Mouse (Mus musculus) mouse embryonic stem cell (cell line): ENCODE data around the gene Serac1.

Experiments used
- in situ Hi-C, 2 experiments: fragments of 300-500 bp; cut with MboI; formaldehyde crosslinking; loops; 1 replicate in 1 of 2; 3 replicates in 1 of 2; pipeline ENCODE4 v1.14.3; 2019 to 2020; ENCODE audit warnings: low sequenced_read_pairs in 2 of 2, low pct_unique_long_range_greater_than_20kb in 1 of 2, mixed read lengths in 1 of 2; ENCODE audit not compliant: unreplicated experiment in 1 of 2

Gene Serac1

DNA sequence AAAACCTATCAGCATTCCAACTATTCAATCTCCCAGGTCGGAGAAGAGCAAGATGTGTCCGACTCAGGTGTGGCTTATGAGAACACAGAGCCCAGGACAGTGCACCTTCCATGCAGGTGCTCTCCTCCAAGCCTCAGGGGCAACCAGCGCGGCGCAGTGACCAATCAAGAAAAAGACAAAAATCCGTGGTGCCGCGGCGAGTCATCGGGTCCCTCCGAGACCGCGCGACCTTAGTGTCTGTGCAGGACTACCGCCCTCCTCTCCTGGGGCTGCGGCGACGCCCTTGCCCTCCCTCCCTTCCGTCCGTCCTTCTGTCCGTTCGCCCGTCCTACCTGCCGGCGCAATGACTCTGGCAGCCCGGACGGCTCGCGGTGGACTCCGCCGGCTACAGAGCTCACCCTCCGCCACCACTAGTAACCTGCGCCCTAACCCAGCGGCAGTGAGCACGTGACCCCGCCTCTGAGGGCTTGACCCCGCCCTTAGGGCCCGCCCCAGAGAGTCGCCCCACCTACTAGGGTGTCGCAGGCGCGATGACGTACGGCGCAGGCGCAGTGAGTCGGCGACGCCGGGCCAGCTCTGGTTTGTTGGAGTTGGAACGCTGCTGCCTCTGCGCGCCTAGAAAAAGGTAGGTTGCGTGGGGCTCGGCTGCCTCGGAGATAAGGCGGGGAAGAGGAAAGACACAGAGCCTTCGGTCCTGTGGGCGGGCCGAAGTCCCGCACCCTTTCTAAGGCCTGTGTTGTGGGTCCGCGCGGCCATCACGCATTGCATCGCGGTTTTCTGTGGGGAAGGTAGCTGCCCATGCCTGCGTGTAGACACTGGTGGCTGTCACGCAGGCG lies at the start of gene Serac1, which contains the start of gene Gtf2h5:
Gene Serac1, minus strand, starts transcription at position 455 of the 836 bp plus-strand sequence.
Gene Gtf2h5, plus strand, starts transcription at position 500 of the 836 bp plus-strand sequence.
- in situ Hi-C loops: no loop called here

DNA sequence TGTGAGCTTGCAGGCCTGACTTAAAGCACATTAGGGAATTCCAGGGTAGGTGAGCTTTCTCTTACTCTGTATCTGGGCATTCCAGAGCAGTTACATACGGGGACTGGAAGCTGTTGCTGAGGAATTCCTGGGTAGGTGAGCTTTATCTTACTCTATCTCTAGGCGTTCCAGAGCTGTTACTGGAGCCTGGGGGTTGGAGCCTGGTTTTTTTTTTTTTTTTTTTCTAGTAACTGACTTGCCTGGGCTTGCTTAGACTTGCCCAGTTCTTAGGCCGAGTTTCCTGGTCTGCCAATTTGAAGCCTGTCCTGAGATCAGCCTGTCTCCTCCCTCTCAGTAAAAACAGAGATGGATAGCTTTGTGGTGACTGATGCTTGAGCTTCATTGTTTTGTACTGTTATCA lies 48.5 kb upstream of the Serac1 start:
- in situ Hi-C loops: no loop called here

DNA sequence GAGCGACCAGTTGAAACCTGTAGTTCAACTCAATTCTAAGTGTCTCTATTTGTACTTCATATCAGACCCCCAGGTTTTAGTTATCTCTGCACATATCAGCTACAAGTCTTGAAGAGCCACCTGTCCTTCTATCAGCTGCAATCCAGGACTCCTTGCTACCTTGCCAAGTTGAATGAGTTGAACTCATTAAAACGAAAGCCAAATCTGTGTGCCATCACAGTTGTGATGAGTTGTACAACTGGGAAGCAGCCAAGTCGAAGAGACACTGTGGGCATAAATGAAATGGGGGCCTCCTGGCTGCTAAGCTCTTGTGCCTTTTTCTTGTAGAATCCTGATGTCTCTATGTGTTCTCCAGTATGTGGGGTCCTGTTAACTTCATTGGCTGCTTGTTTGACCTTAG lies 45.9 kb upstream of the Serac1 start:
- in situ Hi-C loops: no loop called here

DNA sequence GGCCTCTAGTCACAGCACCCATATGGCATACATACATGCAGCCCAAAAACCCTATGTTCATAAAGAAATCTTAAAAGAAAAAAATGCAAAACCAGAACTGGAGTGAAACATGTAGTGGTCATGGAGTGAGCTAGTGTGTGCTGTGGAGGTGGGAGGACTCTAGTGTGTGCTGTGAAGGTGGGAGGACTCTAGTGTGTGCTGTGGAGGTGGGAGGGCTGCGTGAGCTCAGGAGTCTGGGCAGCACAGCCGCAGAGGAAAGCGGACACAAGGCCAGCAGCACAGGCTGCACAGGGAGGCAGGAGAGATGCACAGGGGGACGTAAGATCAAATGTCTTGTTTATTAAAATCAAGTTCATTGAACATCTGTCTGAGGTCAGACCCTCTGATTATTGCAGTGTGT lies 44.2 kb upstream of the Serac1 start:
- in situ Hi-C loops: no loop called here

DNA sequence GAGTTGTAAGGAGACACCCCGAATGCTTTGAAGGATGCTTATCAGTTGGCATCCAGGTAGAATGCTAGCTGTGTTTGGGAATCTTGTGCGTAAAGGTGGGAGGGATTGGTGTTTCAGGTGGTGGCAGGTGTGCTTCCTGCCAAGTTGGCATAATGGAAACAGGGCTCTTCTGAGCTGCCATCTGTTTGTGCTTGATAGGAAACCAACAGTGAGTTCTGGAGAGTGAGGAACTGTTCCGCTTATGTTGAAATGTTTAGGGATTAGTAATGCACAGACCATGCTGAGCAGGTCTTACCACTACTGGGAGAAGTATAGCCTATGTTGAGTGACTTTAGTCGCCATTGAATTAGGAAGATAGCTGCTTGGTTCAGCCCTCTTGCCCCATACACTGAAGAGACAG lies 39.3 kb upstream of the Serac1 start:
- in situ Hi-C loops: no loop called here

DNA sequence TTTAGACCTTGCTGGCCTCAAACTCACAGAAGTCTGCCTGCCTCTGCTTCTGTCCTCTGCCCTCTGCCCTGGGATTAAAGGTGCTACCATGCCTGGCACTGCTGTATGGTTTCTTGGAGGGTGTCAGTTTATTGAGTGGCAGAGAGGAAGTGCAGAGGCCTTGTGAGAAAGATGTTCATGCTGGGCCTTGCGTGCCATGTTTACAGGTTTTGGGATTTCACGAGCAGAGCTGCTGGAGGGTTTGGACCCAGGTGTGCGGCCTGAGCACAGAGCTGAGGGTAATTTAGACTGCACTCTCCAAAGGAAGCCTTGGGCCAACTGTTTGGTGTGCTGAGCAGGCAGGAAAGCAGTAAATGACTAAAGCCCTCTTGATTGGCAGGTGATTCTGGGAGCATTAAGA lies 38.4 kb upstream of the Serac1 start:
- in situ Hi-C loops: no loop called here

DNA sequence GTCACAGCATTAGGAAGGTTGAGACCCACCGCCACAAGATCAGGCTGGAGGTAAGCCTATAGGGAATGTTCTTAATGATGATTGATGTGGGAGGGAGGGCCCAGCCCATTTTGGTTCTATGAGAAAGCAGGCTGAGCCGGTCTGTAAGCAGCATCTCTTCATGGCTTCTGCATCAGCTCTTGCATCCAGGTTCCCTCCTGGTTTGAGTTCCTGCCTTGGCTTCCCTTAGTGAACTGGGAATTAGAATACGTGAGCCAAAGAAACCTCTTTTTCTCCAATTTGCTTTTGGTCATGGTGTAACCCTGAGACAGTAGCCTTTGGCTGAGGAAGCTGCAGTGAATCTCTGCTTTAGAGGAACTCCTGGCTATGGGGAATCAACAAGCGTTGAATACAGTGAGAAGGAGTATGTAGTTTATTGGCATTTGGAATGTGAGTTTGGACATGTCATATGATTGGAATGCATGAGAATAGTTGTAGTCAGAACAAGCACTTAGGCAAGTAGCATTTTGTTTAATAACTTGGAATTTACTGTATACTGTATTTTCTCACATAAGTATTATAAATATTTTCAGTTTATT lies 37.7 kb upstream of the Serac1 start:
- in situ Hi-C loops: no loop called here

DNA sequence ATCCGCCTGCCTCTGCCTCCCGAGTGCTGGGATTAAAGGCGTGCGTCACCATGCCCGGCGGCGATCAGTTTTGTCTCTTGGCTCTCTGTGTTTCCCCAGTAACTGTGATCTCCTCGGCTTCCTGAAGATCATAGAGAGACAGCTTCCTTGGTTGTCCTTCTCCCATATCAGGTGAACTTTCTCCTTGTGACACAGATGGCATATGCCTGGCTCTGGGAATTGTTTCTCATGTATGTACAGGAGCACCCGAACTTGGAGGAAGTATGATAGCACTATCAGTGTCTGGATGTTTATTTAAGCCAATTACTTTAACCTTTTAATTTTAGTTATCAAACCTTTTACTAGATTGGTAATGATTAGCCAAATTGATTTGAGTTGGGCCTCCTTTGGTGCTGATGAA lies 35.5 kb upstream of the Serac1 start:
- in situ Hi-C loops: no loop called here

DNA sequence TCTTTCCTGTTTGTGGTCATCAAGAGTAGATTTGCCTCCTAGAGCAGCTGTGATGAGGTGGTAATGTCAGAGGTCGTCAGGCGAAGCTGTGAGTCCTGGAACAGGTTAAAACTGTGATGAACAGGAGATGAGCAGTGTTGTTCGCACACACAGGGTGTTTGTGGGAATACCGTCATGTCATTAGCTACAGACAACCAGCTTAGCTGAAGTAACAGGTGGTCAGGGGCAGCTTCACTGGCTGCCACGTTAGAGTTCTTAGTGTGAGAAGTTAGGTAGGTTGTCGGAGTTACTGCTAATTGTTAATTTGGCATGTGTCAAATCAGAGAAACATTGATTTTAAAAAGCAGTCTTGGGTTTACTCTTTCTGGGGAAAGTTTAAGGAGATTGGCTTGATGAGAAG lies 34.1 kb upstream of the Serac1 start:
- in situ Hi-C loops: no loop called here

DNA sequence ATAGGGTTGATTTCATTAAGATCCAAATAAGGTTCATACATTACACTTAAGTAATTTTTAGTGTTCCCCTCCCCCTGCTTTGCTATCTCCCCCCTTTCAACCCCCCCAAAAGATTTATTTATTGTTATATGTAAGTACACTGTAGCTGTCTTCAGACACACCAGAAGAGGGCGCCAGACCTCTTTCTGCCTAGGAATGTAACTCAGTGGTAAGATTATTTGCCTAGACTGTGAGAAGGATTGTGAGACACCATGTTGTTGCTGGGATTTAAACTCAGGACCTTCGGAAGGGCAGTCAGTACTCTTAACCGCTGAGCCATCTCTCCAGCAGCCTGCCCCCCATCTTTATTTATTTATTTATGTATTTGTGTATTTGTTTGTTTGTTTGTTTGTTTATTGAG lies 31.4 kb upstream of the Serac1 start:
- in situ Hi-C loops: no loop called here

DNA sequence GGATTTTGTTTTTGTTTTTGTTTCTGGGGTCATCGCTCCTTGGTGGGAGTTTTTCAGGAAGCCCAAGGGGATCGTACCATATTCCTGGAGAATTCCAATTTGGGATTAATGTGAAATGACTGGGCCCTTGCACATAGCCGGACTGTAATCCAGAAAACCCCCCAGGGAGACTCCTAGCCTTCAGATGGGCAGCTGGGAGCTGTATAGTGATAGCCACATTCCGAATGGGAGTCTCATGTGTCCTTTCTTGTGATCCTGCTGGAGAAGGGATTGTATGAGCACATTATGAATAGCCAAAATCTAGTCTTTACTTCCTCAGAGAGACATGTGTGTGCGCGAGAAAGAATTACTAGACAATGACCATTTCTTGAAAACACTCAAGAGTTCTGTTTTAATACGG lies 28.6 kb upstream of the Serac1 start:
- in situ Hi-C loops: no loop called here

DNA sequence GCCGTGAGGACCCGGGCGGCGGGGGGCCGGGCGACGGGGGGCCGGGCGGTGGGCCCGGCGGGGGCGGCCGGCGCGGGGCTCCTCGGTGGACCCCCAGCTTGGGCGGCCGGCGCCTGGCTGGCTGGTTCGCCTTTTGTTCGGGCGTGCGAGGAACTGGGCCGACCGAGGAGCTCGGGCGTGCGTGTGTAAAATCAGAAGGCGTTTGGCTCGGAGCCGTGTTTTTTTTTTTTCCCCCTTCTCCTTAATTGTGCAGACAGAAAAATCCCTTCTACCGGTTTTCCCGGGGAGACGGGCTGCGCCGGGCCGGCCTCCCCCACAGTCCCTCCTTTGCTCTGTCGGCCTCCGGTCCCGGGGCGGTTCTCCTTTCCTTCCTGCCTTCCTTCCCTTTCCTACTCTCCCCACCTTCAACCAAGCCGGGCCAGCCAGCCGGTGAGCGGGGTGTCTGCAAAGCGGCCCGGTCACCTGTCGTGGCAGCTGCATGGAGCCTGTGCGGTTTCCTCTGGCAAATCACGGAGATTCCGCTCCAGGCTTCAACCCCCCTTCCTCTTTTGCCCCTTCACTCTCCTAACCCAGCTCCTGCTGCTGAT lies 27.6 kb upstream of the Serac1 start:
- in situ Hi-C loops: no loop called here

DNA sequence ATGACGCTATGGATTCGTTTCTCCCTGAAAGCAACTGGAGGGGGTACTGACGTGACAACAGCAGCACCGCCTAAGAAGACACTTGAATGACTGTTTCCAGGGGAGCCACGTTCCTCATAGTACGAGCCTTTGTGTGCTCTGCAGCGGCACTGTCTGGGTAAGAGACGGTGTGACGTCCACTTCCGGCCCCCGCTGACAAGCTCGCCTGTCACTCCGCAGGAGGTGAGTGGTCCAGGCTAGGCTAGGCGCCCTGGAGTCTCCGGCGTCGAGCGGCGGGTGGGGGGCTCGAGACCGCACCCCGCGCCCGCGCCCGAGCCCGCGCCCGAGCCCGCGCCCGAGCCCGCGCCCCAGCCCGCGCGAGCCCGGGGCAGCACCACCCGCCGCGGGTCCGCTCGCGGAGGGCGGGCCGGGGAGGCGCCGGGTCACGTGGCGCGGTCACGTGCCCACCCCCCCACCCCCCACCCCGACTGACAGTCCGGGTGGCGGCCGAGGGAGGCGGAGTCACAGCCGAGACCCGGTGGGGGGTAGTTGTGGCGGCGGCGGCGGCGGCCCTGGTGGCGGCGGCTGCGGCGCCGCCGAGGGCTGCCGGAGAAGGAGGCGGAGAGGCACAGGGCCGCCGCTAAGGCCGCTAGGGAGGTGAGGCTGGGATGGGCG lies 26.9 kb upstream of the Serac1 start, which contains the start of gene Tulp4:
Gene Tulp4, plus strand, starts transcription at position 77 of the 654 bp plus-strand sequence.
- in situ Hi-C loops: no loop called here

DNA sequence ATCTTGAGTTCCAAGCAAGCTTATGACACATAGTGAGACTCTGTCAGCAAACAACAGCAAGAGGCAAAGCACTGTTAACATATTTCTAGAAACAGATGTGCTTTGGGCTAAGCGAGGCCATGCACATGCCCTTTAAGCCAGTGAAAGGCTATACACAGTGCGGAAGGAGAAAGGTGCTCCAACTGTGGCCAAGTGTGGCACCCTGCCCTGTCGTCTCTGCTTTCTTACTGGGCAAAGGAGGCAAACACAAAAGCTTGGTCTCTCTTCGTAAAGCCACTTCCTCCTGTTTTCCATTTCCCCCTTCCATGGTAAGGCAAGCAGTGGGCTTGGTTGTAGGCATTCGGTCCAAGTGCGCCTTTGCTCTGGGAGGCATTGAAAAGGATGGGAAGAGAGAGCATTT lies 24.0 kb upstream of the Serac1 start:
- in situ Hi-C loops: no loop called here

DNA sequence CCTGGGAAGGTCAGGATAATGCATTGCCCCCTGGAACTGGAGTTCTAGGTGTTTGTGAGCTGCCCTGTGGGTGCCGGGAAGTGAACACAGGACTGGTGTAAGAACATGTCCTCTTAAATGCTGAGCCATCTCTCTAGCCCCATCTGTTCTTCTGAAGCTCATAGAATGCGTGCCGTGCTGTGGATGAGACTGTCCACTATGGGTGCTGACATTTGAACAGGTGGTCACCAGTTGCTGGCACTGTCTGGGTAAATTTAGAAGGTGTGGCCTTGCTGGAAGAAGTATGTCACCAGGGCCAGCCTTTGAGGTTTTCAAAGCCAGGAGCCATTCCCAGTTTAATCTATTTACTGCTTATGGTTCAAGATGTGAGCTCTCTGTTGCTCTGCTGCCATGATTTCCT lies 22.7 kb upstream of the Serac1 start:
- in situ Hi-C loops: no loop called here

DNA sequence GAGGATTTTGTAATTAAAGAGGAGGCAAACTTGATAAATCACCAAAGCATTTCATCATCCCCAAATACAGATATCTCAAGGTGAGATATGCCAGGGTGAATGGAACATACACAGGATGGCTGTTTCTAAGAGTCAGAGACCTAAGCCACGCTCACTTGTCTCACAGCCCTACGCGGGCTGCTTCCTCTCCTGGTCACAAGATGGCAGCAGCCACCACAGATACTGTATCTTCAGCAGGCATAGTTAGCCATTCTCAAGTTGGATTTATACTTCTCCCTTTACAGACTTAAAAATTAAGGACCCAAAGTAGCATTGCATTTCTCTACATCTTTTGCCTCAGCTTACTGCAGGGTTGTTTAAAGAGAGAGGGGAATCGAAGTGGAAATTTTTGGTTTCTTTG lies 18.3 kb upstream of the Serac1 start:
- in situ Hi-C loops: no loop called here

DNA sequence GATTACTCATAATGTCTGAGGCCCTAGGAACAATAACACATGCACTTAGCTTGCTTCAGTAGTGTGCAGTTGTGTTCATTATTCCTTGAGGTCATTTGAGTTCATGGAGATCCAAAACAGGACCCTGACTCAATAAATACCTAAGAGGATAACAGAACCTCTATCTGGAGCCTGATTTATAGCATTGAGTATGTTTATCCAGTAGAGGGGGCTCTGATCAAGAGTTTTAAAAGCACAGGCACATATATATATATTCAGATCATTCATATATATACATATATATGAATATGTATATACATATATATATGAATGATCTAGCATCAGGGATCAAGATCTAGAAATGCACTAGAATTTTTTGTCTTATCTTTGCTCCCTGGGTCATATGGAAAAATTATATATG lies 16.0 kb upstream of the Serac1 start:
- in situ Hi-C loops: no loop called here

DNA sequence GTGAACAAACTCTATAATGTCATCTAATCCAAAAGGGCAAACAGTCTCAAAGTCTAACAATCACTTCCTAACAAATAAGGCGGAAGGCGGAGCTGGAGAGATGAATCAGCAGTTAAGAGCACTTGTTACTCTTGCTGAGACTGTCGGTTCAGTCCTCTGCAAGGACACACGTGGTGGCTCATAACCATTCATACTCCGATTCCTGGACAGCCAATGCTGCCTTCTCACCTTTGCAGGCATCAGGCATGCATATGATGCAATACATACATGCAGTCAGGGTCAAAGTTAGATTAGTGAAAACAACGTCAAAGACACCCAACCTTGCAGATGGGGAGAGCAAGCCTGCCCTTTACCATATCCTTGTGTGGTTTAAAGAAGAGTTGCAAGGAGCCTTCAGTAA lies 12.1 kb upstream of the Serac1 start:
- in situ Hi-C loops: no loop called here

DNA sequence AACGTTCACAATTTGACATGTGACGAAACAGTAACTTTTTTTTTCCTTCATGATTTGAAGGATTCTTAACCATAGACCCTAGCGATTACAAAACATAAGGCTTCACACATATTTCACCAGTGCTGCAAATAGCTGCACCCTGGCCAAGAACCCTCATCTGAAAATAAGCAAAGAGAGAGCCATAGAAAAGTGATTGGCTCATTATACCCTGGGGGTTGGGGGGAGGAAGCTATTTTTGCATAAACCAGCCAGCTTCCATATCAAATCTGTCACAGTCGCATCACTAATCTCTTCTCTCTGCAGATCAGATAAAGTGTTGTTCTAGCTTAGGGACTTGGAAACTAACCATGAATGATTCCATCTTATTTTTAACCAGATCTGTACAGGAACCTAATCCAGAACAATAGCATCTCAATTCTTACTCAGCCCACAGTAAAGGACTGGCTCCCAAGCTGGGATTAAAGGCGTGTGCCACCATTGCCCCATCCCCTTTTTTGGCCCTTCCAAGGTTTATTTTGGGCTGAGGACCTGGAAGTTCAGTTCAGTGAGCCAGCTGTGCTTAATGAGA lies 3.9 kb upstream of the Serac1 start:
- in situ Hi-C loops: no loop called here
